Mouse (Mus musculus) bone marrow, adult 2 months (tissue): Measurements from ENCODE around the gene Stox2. TPM values are rescaled to one million over a fixed set of nuclear protein-coding genes. Genes with fewer than 3 reads are reported as not detected.

Experiments used
- H3K27ac ChIP-seq: fragments of 200-500 bp; 2 replicates; pipeline ENCODE4 v1.5.1; 2012; ENCODE audit warnings: low read depth, mild to moderate bottlenecking, control low read depth, inconsistent platforms, low read length; ENCODE audit not compliant: control insufficient read depth, poor library complexity, insufficient read depth
- H3K4me1 ChIP-seq: fragments of 200-500 bp; 2 replicates; pipeline ENCODE4 v1.6.1; 2011; ENCODE audit warnings: low read length; ENCODE audit not compliant: control insufficient read depth, insufficient read depth
- H3K4me3 ChIP-seq: fragments of 200-500 bp; replicated peaks from 2 replicates; pipeline ENCODE3; 2011; ENCODE audit warnings: mild to moderate bottlenecking, low read depth, low read length, control low read depth; ENCODE audit not compliant: control insufficient read depth
- CTCF ChIP-seq: fragments of 200-500 bp; IDR thresholded peaks from 2 replicates; pipeline ENCODE4 v1.5.1; 2011; ENCODE audit warnings: low read length, control low read depth; ENCODE audit not compliant: control insufficient read depth, insufficient read depth
- POLR2A ChIP-seq: fragments of 200-500 bp; IDR thresholded peaks from 2 replicates; pipeline ENCODE4 v1.6.1; 2011; ENCODE audit warnings: low read depth, mild to moderate bottlenecking, control low read depth, low read length, borderline replicate concordance; ENCODE audit not compliant: control insufficient read depth
- WGBS: fragments of 180-500 bp; shearing (Covaris S2); methylation state at CpG from one replicate; pipeline ENCODE4 v1.1.7; 2018; 5-methylcytosine and 5-hydroxymethylcytosine counted together
- polyA plus RNA-seq: library from polyadenylated mRNA; stranded (reverse); fragments of >200 nt; gene quantifications from 2 replicates; pipeline ENCODE4 v1.2.4, GENCODE M21; 2011; ENCODE audit warnings: low replicate concordance; ENCODE audit not compliant: missing spikeins, insufficient read depth, insufficient read length

Stox2 gene
- polyA plus RNA-seq, 1 experiment = 3.2 TPM

GRCm38 (mm10) chr8:47288131-47288865, 157.9 kb downstream of the Stox2 start:
- Histone ChIP-seq H3K27ac (no peak overlapping the region; the same call in 1 of the 2 replicates), H3K4me3 (no peak overlapping the region), H3K4me1 (no peaks in the 10 kb centered on the region)
- TF ChIP-seq POLR2A (no peak), CTCF (no peak)
- WGBS = under 1% methylated on average over 76 of the region's 78 CpGs

- no peaks in the 10 kb centered on the region for H3K4me1 ChIP-seq
- 2% methylated on average over 33 of the region's 33 CpGs for WGBS
- H3K27ac ChIP-seq = no peak overlapping the region
- H3K4me3 ChIP-seq = no peak overlapping the region
- TF ChIP-seq CTCF (no peak), POLR2A (no peak)
These were observed 158.5 kb downstream of the Stox2 start for GRCm38 (mm10) chr8:47287641-47288130.

- Histone ChIP-seq H3K4me1 (no peaks in the 10 kb centered on the region), H3K4me3 (no peak overlapping the region), H3K27ac (no peak overlapping the region)
- TF ChIP-seq POLR2A (no peak), CTCF (no peak)
- 16% methylated on average over 16 of the region's 16 CpGs for WGBS
These were observed 159.0 kb downstream of the Stox2 start for GRCm38 (mm10) chr8:47287201-47287621.

- TF ChIP-seq POLR2A = no peak
- no peak for TF ChIP-seq CTCF
- 70% methylated on average over 12 of the region's 12 CpGs for WGBS
- H3K4me3 ChIP-seq = no peak overlapping the region
- no peaks in the 10 kb centered on the region for H3K4me1 ChIP-seq
- no peak overlapping the region for H3K27ac ChIP-seq
These were observed 160.0 kb downstream of the Stox2 start for GRCm38 (mm10) chr8:47286081-47286700.

GRCm38 (mm10) chr8:47285435-47285834, 160.7 kb downstream of the Stox2 start:
- no peak overlapping the region for H3K4me3 ChIP-seq
- 69% methylated on average over 6 of the region's 6 CpGs for WGBS
- no peak for TF ChIP-seq POLR2A
- TF ChIP-seq CTCF = no peak
- H3K27ac ChIP-seq = no peak overlapping the region
- H3K4me1 ChIP-seq = no peaks in the 10 kb centered on the region

GRCm38 (mm10) chr8:47284329-47285326, 161.5 kb downstream of the Stox2 start:
- TF ChIP-seq CTCF = no peak
- no peak for TF ChIP-seq POLR2A
- Histone ChIP-seq H3K4me1 (no peaks in the 10 kb centered on the region), H3K4me3 (no peak overlapping the region), H3K27ac (no peak overlapping the region)
- 82% methylated on average over 21 of the region's 21 CpGs for WGBS

- Histone ChIP-seq H3K27ac (no peak overlapping the region), H3K4me3 (no peak overlapping the region), H3K4me1 (no peaks in the 10 kb centered on the region)
- TF ChIP-seq CTCF (no peak), POLR2A (no peak)
- 83% methylated on average over 10 of the region's 10 CpGs for WGBS
These were observed 166.3 kb downstream of the Stox2 start for GRCm38 (mm10) chr8:47279898-47280297.
